In genomic region chr4:149891172-149891960, GRCm38 (mm10) we compare ENCODE assay signal across 13 mouse cellular contexts.
DNase-seq lines count a peak whose midpoint lies in the region; ATAC-seq and TF ChIP-seq lines count a peak whose summit lies in the region.
"Had no signal": no experiment of that assay in that cellular context is flagged by ENCODE, and none has a peak within 500 bp of the region (broad histone marks: within the 10 kb centered on the region; RNA-seq: fewer than 3 reads in every experiment).

No protein-coding gene starts in this region.

- no peak for TF ChIP-seq CTCF in lung, adult 2 months (IDR thresholded peaks at IDR 0.05; ENCODE audit: insufficient read depth, low read length)

- no peak overlapping the region for H3K4me2 ChIP-seq in heart, embryonic 13.5 days
- H3K4me2 ChIP-seq in lung, embryonic 15.5 days, result no peak overlapping the region
- H3K4me2 ChIP-seq in intestine, embryonic 15.5 days (replicated peaks), result no peak overlapping the region
- no peak overlapping the region for H3K4me2 ChIP-seq in stomach, embryonic 15.5 days
- H3K4me2 ChIP-seq: midbrain, embryonic 13.5 days; neural tube, embryonic 12.5 days had no signal

- no peak overlapping the region for H3K4me3 ChIP-seq in heart, embryonic 13.5 days
- no peak overlapping the region for H3K4me3 ChIP-seq in lung, embryonic 15.5 days
- no peak overlapping the region for H3K4me3 ChIP-seq in lung, adult 2 months (replicated peaks; ENCODE audit: extremely low read depth, low read depth, low read length)
- H3K4me3 ChIP-seq in intestine, embryonic 15.5 days (replicated peaks), result no peak overlapping the region
- H3K4me3 ChIP-seq in stomach, embryonic 15.5 days (replicated peaks), result no peak overlapping the region
- H3K4me3 ChIP-seq: midbrain, embryonic 13.5 days; neural tube, embryonic 12.5 days had no signal

- peak overlapping the region; percentile 81 for H3K27ac ChIP-seq in heart, embryonic 13.5 days (replicated peaks)
- H3K27ac ChIP-seq in lung, embryonic 15.5 days, result peak overlapping the region; percentile 89
- peak overlapping the region; percentile 84 for H3K27ac ChIP-seq in intestine, embryonic 15.5 days
- H3K27ac ChIP-seq in stomach, embryonic 15.5 days, result peak overlapping the region; percentile 89
- H3K27ac ChIP-seq: midbrain, embryonic 13.5 days had no signal

- DNase-seq in heart, postnatal 36 days, result no peak
- DNase-seq in lung, adult 2 months, result no peak
- DNase-seq in urinary bladder, adult 2 months (ENCODE audit: low spot score), result no peak
- no peak for DNase-seq in right cerebral cortex, postnatal 36 days (ENCODE audit: low spot score in 2 of 2)
- DNase-seq: cerebellum, adult 11 months; liver; thymus, postnatal 14 days had no signal

- peaks cover 64% of the 10 kb centered on the region for H3K4me1 ChIP-seq in heart, embryonic 13.5 days
- H3K4me1 ChIP-seq in lung, embryonic 15.5 days, result peaks cover 61% of the 10 kb centered on the region
- H3K4me1 ChIP-seq in lung, adult 2 months (ENCODE audit: control insufficient read depth, insufficient read depth, low read length), result peaks cover 9% of the 10 kb centered on the region
- H3K4me1 ChIP-seq in intestine, embryonic 15.5 days (replicated peaks), result peaks cover 48% of the 10 kb centered on the region
- peaks cover 55% of the 10 kb centered on the region for H3K4me1 ChIP-seq in stomach, embryonic 15.5 days

- ATAC-seq in heart, embryonic 13.5 days (ENCODE audit: extremely low read depth, insufficient number of reproducible peaks, low FRiP score, low TSS enrichment), result no peak
- ATAC-seq in lung, embryonic 15.5 days (ENCODE audit: borderline replicate concordance, extremely low read depth, low FRiP score, low TSS enrichment), result no peak
- ATAC-seq in intestine, embryonic 15.5 days, result no peak
- ATAC-seq in stomach, embryonic 15.5 days (ENCODE audit: insufficient read depth, low FRiP score, low read depth), result no peak
- ATAC-seq: midbrain, embryonic 13.5 days had no signal

- intact Hi-C loops in heart, postnatal 36 days (cut with DNase I), result loop anchor here (2.0 kb wide), 1 partner anchor 63 kb away; the partner anchor contains the start of gene Spsb1

- H3K36me3 ChIP-seq in heart, embryonic 13.5 days, result no peaks in the 10 kb centered on the region
- H3K36me3 ChIP-seq in lung, embryonic 15.5 days, result no peaks in the 10 kb centered on the region
- no peaks in the 10 kb centered on the region for H3K36me3 ChIP-seq in intestine, embryonic 15.5 days
- no peaks in the 10 kb centered on the region for H3K36me3 ChIP-seq in stomach, embryonic 15.5 days
- H3K36me3 ChIP-seq: midbrain, embryonic 13.5 days; neural tube, embryonic 12.5 days had no signal

- H3K27me3 ChIP-seq in heart, embryonic 13.5 days (replicated peaks), result 0 out of 2 replicates have a peak, but pooled peaks cover 3% of the 10 kb centered on the region
- H3K27me3 ChIP-seq in lung, embryonic 15.5 days, result no peaks in the 10 kb centered on the region
- no peaks in the 10 kb centered on the region for H3K27me3 ChIP-seq in intestine, embryonic 15.5 days (replicated peaks)
- H3K27me3 ChIP-seq in stomach, embryonic 15.5 days (replicated peaks), result no peaks in the 10 kb centered on the region
- H3K27me3 ChIP-seq: midbrain, embryonic 13.5 days; neural tube, embryonic 12.5 days had no signal

- no peak for TF ChIP-seq POLR2A in lung, adult 2 months (IDR thresholded peaks at IDR 0.05; ENCODE audit: borderline replicate concordance, extremely low read depth, low read depth, low read length)

- H3K9me3 ChIP-seq in heart, embryonic 13.5 days, result no peaks in the 10 kb centered on the region
- no peaks in the 10 kb centered on the region for H3K9me3 ChIP-seq in lung, embryonic 15.5 days
- H3K9me3 ChIP-seq in intestine, embryonic 15.5 days, result no peaks in the 10 kb centered on the region
- no peaks in the 10 kb centered on the region for H3K9me3 ChIP-seq in stomach, embryonic 15.5 days
- H3K9me3 ChIP-seq: midbrain, embryonic 13.5 days; neural tube, embryonic 12.5 days had no signal

- no peak overlapping the region for H3K9ac ChIP-seq in heart, embryonic 13.5 days
- H3K9ac ChIP-seq in lung, embryonic 15.5 days, result no peak overlapping the region
- H3K9ac ChIP-seq in intestine, embryonic 15.5 days, result no peak overlapping the region
- H3K9ac ChIP-seq in stomach, embryonic 15.5 days, result no peak overlapping the region
- H3K9ac ChIP-seq: midbrain, embryonic 13.5 days; neural tube, embryonic 12.5 days had no signal

- 88% methylated on average over 5 of the region's 5 CpGs for WGBS in heart, embryonic 13.5 days
- WGBS in lung, embryonic 15.5 days, result 90% methylated on average over 5 of the region's 5 CpGs
- WGBS in lung, adult 2 months, result 92% methylated on average over 5 of the region's 5 CpGs
- WGBS in intestine, embryonic 15.5 days, result 86% methylated on average over 5 of the region's 5 CpGs
- 88% methylated on average over 5 of the region's 5 CpGs for WGBS in stomach, embryonic 15.5 days
